Mouse (Mus musculus): ENCODE measurements around the gene Dock9.

The Dock9 gene

DNA sequence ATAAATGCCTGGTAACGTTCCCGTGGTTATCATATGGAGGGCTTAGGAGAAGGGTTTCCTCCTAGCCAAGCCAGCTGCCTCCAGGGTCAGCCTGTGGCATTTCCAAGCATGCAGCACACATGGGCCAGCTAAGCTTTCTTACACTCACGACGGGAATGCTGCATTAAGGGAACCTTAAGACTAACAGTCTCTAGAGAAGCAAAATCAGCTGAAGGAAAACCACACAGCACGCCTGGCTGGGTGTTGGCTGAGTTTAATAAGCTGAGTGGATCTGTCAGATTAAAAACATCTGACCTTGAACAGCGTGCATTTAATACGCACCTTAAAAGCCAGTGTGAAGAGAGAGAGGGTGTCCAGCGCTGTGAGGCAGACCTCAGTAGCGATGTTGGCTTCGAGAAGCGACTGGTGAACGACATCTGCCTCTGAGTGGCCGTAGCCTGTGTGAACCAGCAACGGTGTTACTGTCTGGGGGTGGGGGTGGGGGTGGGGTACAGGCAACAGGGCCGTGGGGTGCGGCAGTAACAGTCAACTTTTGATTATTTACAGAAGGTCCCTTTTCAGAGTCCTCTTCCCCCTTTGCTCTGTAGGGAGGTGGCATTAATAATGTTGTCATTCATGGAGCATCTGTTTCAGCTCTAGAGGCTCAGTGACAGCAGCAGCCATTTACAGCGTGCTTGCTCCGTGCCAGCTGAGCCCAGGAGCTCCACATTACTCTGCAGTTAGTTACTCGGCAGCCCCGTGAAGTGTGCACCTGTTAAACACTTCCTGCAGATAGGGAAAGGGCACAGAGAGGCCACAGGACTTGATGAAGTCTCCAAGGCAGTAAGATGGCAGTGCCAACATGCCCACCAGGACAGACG, 211.5 kb downstream of the Dock9 start:
- DNase-seq (ENCODE audit: low spot score in 2 of 2) = no peak

- peak; percentile 25 to 70 for DNase-seq (ENCODE audit: low spot score in 2 of 2)
Observed at GRCm38 (mm10) chr14:121579055-121579454, 218.6 kb downstream of the Dock9 start.

- DNase-seq (ENCODE audit: low spot score in 2 of 2) = no peak
Observed at GRCm38 (mm10) chr14:121573391-121573790, 224.2 kb downstream of the Dock9 start.

GRCm38 (mm10) chr14:121566794-121567201, 230.8 kb downstream of the Dock9 start:
- DNase-seq (ENCODE audit: low spot score in 2 of 2) = no peak

GRCm38 (mm10) chr14:121565930-121566329, 231.7 kb downstream of the Dock9 start:
- no peak for DNase-seq (ENCODE audit: low spot score in 2 of 2)

GRCm38 (mm10) chr14:121564656-121565055, 233.0 kb downstream of the Dock9 start:
- no peak for DNase-seq (ENCODE audit: low spot score in 2 of 2)

DNA sequence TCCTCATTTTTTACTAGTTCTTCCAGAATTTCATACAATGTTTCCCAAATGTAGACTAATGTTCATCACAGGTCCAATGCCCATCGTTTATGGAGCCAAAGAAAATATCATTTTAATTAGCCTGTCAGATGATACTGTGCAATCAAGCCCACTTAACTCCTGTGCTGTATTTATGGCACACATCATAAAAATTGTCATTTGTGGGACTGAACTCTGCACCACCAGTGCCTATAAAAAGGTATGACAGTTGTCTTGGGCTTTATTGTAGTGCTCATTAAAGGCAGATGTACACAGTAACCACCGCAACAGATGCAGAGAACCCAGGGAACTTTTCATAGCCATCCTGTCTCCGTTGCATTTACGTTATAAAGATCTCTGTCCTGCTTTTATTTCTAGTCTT, 233.7 kb downstream of the Dock9 start:
- no peak for DNase-seq (ENCODE audit: low spot score in 2 of 2)

GRCm38 (mm10) chr14:121559026-121559425, 238.6 kb downstream of the Dock9 start:
- DNase-seq (ENCODE audit: low spot score in 2 of 2) = no peak

- DNase-seq (ENCODE audit: low spot score in 2 of 2) = no peak
Observed at GRCm38 (mm10) chr14:121556401-121557315, 241.0 kb downstream of the Dock9 start.

DNA sequence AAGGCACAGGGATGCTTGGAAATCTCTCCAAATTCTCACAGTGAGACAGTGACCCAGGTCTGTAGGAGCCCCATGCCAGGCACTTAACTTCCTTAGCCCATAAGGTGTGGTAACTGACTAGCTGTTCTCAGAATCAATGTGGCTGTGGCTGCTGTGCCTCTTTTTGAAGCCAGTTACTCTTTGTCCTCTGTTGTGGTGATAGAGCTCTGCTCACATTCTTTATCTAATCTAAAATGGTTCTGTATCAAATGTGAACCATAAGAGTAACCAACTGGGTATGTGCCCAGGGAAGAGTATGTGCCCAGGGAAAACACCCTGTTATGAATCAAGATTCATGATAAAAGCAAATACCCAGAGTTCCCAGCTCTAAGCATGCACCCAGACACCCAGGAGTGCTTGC, 243.9 kb downstream of the Dock9 start:
- DNase-seq (ENCODE audit: low spot score in 2 of 2) = no peak

DNA sequence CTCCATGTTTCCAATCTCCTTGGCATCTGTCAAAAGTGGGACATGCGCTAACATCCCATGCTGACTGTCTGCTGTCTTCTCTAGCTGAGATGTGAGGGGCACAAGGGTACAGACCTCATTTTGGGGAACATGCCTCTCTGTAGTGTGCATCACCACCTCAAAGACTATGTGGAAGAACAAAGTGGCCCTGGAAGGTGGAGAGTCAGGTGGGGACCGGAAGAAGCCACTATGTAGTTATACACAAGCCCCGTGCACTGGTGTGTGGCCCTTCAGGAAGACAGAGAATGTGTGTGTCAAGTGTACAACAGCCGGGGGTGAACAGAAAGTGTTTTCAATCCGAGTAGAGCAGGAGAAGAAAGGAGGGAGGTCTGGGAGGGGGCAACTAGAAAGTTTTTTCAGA, 245.1 kb downstream of the Dock9 start:
- no peak for DNase-seq (ENCODE audit: low spot score in 2 of 2)

DNA sequence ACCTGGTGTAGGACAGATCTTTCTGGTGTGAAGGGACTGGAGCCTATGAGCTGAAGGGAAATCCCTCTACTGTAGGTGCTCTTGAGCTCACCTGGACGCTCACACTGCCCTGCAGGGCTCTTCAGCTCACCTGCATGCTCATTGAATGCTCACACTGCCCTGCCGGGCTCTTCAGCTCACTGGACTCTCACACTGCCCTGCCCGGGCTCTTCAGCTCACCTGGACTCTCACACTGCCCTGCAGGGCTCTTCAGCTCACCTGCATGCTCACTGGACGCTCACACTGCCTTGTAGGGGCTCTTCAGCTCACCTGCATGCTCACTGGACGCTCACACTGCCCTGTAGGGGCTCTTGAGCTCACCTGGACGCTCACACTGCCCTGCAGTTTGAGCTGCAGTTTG, 247.8 kb downstream of the Dock9 start:
- DNase-seq (ENCODE audit: low spot score in 2 of 2) = no peak

- no peak for DNase-seq (ENCODE audit: low spot score in 2 of 2)
Observed at GRCm38 (mm10) chr14:121547745-121548144, 249.9 kb downstream of the Dock9 start.

- DNase-seq (ENCODE audit: low spot score in 2 of 2) = no peak
Observed at GRCm38 (mm10) chr14:121546621-121547020, 251.0 kb downstream of the Dock9 start.

DNA sequence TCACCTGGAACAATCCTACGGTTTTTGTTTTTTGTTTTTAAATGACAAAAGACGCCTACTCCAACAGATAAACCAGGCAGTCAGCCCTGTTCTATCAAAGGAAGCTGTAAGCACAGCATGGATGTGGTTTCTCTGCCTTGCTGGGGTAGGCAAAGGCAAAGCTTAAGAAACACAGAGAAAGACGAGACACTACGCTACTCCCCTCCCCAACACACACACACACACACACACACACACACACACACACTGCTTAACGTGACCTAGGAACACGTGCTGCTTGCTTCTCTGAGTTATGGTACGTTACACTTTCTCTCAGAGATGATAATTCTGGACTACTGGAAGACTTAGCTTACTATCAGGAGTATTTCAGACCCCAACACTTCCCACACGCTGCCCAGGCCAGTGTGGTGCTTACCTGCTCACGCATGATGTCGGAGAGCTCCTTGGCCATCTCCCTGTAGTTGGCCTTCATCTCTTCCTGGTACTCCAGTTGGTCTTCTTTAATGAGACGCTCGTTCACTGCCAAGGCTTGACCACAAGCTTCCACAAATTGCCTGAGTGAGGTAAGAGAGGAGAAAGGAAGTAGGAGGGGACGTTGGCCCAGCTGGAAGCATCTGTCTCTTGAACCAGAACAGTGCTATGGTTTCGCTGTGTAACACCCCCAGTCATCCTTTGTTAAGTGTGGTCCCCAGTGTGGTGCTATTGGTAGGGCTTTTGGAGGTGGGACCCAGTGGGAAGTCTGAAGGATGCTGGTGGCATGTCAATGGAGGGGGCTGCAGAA, 251.9 kb downstream of the Dock9 start:
- no peak for DNase-seq (ENCODE audit: low spot score in 2 of 2)

DNA sequence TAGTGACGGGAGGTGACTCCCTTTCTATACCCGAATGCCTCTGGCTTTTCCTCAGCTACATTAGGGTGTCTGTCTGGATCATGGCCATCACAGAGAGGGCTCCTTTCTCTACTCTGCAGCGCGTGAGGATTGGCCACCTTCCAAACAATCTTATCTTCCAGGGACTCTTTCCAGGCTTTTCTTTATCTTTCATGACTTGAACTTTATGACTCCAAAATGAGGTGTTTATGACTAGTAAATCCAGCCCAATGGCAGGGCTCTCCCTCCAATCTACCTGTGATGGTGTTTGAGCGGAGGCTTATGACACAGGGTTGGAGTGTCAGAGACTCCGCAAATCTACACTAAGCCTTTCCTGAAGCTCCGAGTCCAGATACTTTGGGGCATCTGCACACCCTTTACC, 256.4 kb downstream of the Dock9 start:
- no peak for DNase-seq (ENCODE audit: low spot score in 2 of 2)

- DNase-seq (ENCODE audit: low spot score in 2 of 2) = no peak
Observed at GRCm38 (mm10) chr14:121534501-121534900, 263.1 kb downstream of the Dock9 start.

GRCm38 (mm10) chr14:121530853-121531252, 266.8 kb downstream of the Dock9 start:
- no peak for DNase-seq (ENCODE audit: low spot score in 2 of 2)

DNA sequence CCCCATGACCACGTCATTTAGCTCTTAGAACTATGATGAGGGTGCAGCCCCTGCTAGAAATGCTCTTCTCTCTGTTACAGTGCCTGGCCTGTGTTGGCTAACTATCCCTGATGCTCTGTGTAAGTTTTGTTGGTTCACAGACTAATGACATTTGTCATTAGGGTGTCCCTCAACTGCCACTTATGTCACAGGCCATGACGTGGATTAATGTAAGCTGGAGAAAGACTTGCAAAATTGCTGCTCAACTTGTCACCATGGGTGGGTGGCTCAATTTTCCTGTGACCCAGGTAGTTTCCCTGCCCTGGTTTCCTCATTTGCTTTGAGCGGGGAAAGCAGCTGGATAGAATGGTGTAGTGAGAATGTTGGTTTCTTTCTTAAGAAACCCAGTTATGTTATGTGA, 269.8 kb downstream of the Dock9 start:
- no peak for DNase-seq (ENCODE audit: low spot score in 2 of 2)

- no peak for DNase-seq (ENCODE audit: low spot score in 2 of 2)
Observed at GRCm38 (mm10) chr14:121527201-121527600, 270.4 kb downstream of the Dock9 start.

DNA sequence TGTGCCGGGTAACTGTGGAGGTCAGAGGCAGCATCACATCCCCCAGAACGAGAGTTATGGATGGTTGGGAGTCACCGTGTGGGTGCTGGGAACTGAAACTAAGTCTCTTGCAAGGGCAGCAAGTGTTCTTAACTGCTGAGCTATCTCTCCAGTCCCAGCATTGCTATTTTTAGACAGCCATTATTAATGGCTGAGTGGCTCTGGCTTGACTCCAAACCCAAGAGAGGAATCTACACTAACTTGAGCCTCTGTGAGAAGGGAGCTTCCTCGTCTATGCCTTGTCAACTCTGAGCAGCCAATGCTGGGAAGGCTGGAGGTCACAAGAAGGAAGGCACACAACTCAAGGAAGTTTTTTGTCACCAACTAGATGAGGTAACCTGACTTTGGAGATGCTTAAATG, 275.9 kb downstream of the Dock9 start:
- DNase-seq (ENCODE audit: low spot score in 2 of 2) = no peak

DNA sequence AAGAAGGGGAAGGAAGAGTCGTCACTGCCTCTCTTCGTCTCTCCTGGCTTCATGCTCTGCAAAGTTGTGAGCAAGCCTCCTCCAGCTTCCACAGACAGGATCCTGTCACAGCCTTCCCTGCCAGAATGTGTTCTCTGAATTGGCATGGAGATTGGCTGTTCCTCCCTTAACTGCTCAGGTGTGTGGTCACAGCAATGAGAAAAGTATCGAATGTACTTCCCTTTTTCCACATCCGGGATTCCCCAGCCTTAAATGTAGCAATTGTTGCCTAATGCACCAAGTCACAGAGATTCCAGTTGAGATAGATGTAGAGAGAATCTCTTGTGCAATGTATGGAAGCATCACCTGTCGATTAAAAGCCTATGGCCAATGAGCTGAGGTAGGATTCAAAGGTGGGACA, 280.8 kb downstream of the Dock9 start:
- no peak for DNase-seq (ENCODE audit: low spot score in 2 of 2)

All from spleen, postnatal 10 days (tissue).